Mouse (Mus musculus): ENCODE results near the gene Zfp185.
"Not testable (repeated sequence)": the region's sequence is repeated elsewhere in the genome, so short reads cannot be mapped to it uniquely, and the experiment has no call there.

Gene Zfp185

DNA sequence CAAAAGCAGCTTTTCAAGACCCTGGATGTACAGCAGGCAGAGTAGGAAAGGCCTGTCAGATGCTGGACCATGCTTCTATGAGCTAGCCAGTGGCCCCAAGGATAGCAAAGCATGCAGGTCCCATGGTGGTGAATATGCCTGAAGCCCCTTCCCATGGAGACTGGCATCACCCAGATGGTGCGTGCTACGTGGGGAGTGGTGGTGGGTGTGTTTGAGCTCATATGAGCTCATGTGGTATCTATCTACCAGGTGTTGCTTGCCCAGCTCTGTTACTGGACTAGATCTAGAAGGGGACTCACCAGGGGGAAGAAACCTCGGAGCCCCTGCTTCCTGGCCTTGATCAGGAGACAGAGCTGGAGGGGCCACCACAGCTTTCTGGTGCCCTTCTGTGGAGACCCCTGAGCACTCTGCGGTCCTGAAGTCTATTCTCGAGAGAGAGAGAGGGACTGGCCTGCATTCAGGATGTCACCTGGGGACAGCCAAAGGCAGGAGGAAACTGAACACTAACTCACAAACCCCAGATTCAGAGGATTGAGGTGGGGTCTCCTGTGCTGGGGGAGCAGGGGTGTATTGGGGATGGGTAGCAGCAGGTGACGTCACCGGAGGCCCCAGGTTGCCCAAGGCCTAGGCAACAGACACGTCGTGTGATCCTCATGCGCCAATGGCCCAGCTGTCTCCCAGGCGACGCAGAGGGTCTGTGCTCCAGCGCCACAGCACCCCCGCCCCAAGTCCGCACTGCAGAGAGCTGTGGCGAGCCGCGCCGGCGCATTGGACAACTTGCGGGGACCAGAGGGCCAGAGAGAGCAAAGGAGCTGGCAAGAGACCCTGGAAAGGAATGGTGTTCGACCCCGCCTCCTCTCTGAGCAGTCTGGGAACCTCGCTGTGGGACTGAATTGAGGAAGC, 76.6 kb downstream of the Zfp185 start:
- DNase-seq: no peak

DNA sequence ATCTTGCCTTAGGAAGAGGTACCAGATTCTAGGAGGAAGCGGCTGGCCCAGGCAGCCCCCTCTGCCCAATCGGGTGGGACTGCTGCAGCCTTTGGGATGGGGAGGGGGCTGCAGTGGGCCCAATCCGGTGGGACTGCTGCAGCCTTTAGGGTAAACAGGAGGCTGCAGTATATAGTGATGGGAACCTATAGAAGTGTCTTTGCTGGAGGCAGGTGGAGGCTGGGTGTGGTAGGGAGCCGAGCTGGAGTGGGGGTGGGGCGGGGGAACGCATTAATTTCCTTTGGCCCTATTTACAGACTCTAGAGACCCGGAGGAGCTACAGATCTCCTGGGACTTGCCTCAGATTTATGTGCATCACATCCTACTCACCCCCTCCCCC, 77.3 kb downstream of the Zfp185 start, which contains the start of gene Pnma3:
TSS of gene Pnma3 (plus strand) at position 373 of the 379 bp plus-strand sequence.
- no peak for DNase-seq

DNA sequence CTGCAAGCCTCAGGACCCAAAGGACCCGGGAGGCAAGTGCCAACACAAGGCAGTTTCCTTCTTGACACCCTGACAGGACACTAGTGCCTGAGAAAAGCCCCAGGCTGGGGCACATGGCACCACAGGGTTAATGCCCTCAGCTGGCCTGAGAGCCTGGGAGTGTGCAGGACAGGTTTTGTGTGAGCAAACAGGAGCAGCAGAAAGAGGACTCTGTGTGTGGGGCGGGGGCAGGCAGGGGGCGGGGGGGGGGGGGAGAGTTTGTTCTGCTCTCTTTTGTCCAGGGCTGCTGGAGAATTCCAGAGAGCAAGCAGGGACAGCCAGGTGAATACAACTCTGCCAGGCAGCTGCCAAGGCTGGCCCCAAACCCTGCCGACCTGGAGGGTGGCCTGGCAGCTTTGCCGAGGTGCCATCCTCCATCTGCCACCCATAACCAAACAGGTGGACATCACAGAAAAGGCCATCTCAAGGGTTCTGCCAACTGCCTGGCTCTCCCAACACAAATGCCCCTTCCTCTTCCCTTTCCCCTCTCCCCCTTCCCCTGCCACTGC, 79.7 kb downstream of the Zfp185 start:
- DNase-seq: not testable (repeated sequence)
